Mouse (Mus musculus) adrenal gland, adult 2 months (tissue): ENCODE results near the gene Mad1l1. TPM values are rescaled to one million over a fixed set of nuclear protein-coding genes. Genes with fewer than 3 reads are reported as not detected.
A peak's percentile ranks its signal among the peaks of the same experiment; 100 is the strongest.

Experiments used
- DNase-seq: peaks from one replicate; pipeline ENCODE4 v3.0.0; 2021
- polyA plus RNA-seq: library from polyadenylated mRNA; depleted of rRNA; stranded (reverse); fragments of >200 nt; gene quantifications from 2 replicates; pipeline ENCODE4 v1.2.3, GENCODE M21; 2012
- total RNA-seq, 2 experiments: library from RNA; stranded (reverse); gene quantifications; 2 replicates each; pipeline ENCODE4 v1.2.3; 2021

The Mad1l1 gene
- total and polyA plus RNA-seq, 3 experiments: 12.4 to 21.0 (median 20.5) TPM

GRCm38 (mm10) chr5:140215471-140216087, 105.8 kb downstream of the Mad1l1 start:
- no peak for DNase-seq

GRCm38 (mm10) chr5:140213001-140213400, 108.4 kb downstream of the Mad1l1 start:
- no peak for DNase-seq

GRCm38 (mm10) chr5:140210417-140211184, 110.8 kb downstream of the Mad1l1 start:
- no peak for DNase-seq

- peak; percentile 52 for DNase-seq
Measured at GRCm38 (mm10) chr5:140208743-140209409, 112.5 kb downstream of the Mad1l1 start.

- peak; percentile 59 for DNase-seq
Measured at GRCm38 (mm10) chr5:140206726-140207703, 114.3 kb downstream of the Mad1l1 start.

GRCm38 (mm10) chr5:140205991-140206390, 115.4 kb downstream of the Mad1l1 start:
- DNase-seq: peak; percentile 42

GRCm38 (mm10) chr5:140204465-140204864, 116.9 kb downstream of the Mad1l1 start:
- no peak for DNase-seq

GRCm38 (mm10) chr5:140204037-140204436, 117.3 kb downstream of the Mad1l1 start:
- DNase-seq: no peak

- no peak for DNase-seq
Measured at GRCm38 (mm10) chr5:140202451-140202850, 118.9 kb downstream of the Mad1l1 start.

GRCm38 (mm10) chr5:140201566-140201965, 119.8 kb downstream of the Mad1l1 start:
- DNase-seq: peak; percentile 73

GRCm38 (mm10) chr5:140201109-140201508, 120.2 kb downstream of the Mad1l1 start:
- DNase-seq: no peak

- peak; percentile 80 for DNase-seq
Measured at GRCm38 (mm10) chr5:140197705-140198104, 123.6 kb downstream of the Mad1l1 start.

GRCm38 (mm10) chr5:140196446-140196845, 124.9 kb downstream of the Mad1l1 start:
- DNase-seq: no peak

GRCm38 (mm10) chr5:140194173-140194572, 127.2 kb downstream of the Mad1l1 start:
- no peak for DNase-seq

GRCm38 (mm10) chr5:140191539-140191938, 129.8 kb downstream of the Mad1l1 start:
- DNase-seq: no peak

GRCm38 (mm10) chr5:140186351-140186750, 135.0 kb downstream of the Mad1l1 start:
- no peak for DNase-seq

GRCm38 (mm10) chr5:140185757-140186156, 135.6 kb downstream of the Mad1l1 start:
- DNase-seq: no peak

GRCm38 (mm10) chr5:140183387-140183786, 138.0 kb downstream of the Mad1l1 start:
- no peak for DNase-seq

- DNase-seq: no peak
Measured at GRCm38 (mm10) chr5:140182351-140182750, 139.0 kb downstream of the Mad1l1 start.

- DNase-seq: peak; percentile 42
Measured at GRCm38 (mm10) chr5:140180016-140180415, 141.3 kb downstream of the Mad1l1 start.

GRCm38 (mm10) chr5:140178058-140178690, 143.2 kb downstream of the Mad1l1 start:
- DNase-seq: peak; percentile 86
